ENCODE assay signal across 18 mouse cellular contexts in the genomic region with DNA sequence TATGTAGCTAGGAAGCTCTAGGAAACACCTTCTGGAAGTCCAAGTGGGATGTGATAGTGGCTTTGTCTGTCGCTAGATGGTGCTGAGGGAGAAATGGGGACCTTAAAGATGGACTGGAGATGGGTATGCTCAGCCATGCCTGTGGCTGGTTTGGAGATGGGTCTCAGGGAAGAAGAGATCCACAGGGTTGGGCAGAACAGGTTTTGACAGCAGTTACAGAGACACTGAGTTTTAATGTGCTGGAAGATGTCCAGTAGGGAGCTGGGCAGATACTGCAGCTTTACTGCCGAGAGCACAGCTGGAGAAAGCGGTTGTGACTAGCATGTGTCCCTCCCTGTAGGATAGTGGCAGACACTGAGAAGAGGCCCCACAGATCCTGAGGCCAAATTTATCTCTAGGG. TPM values are rescaled to one million over a fixed set of nuclear protein-coding genes. Genes with fewer than 3 reads are reported as not detected.
A peak's percentile ranks its signal among the peaks of the same experiment; 100 is the strongest.
DNase-seq lines count a peak whose midpoint lies in the region; ATAC-seq and TF ChIP-seq lines count a peak whose summit lies in the region.
"Had no signal": no experiment of that assay in that cellular context is flagged by ENCODE, and none has a peak within 500 bp of the region (broad histone marks: within the 10 kb centered on the region; RNA-seq: fewer than 3 reads in every experiment).

No protein-coding gene starts in this region.

- no peaks in the 10 kb centered on the region; the same call in 1 of the 2 replicates for H3K4me1 ChIP-seq in midbrain, embryonic 10.5 days
- H3K4me1 ChIP-seq in midbrain, embryonic 15.5 days = peaks cover 8% of the 10 kb centered on the region
- H3K4me1 ChIP-seq in stomach, postnatal 0 days (replicated peaks; ENCODE audit: control insufficient read depth, insufficient read depth) = no peaks in the 10 kb centered on the region
- H3K4me1 ChIP-seq: embryonic facial prominence, embryonic 12.5 days; limb, embryonic 12.5 days had no signal

- no peak overlapping the region for H3K9ac ChIP-seq in midbrain, embryonic 15.5 days
- no peak overlapping the region for H3K9ac ChIP-seq in stomach, postnatal 0 days (ENCODE audit: low read length)
- H3K9ac ChIP-seq: embryonic facial prominence, embryonic 12.5 days; heart, embryonic 15.5 days; hindbrain, embryonic 15.5 days; limb, embryonic 12.5 days had no signal

- no peaks in the 10 kb centered on the region for H3K36me3 ChIP-seq in midbrain, embryonic 10.5 days
- no peaks in the 10 kb centered on the region for H3K36me3 ChIP-seq in midbrain, embryonic 15.5 days (replicated peaks)
- no peaks in the 10 kb centered on the region for H3K36me3 ChIP-seq in stomach, postnatal 0 days (ENCODE audit: control insufficient read depth, insufficient read depth, low read length)
- H3K36me3 ChIP-seq: embryonic facial prominence, embryonic 12.5 days; G1E; heart, embryonic 15.5 days; hindbrain, embryonic 15.5 days; limb, embryonic 12.5 days had no signal

- no peaks in the 10 kb centered on the region for H3K27me3 ChIP-seq in midbrain, embryonic 10.5 days (ENCODE audit: low read depth, poor library complexity, severe bottlenecking)
- H3K27me3 ChIP-seq in midbrain, embryonic 15.5 days (replicated peaks) = no peaks in the 10 kb centered on the region
- H3K27me3 ChIP-seq in stomach, postnatal 0 days (ENCODE audit: control insufficient read depth, insufficient read depth, low read length) = no peaks in the 10 kb centered on the region
- H3K27me3 ChIP-seq: embryonic facial prominence, embryonic 12.5 days; heart, embryonic 15.5 days; hindbrain, embryonic 15.5 days; limb, embryonic 12.5 days had no signal

- WGBS in midbrain, embryonic 10.5 days = 65% methylated on average over 3 of the region's 3 CpGs
- 67% methylated on average over 3 of the region's 3 CpGs for WGBS in midbrain, embryonic 15.5 days
- 37% methylated on average over 3 of the region's 3 CpGs for WGBS in stomach, postnatal 0 days

- no peak overlapping the region for H3K27ac ChIP-seq in midbrain, embryonic 10.5 days (replicated peaks)
- no peak overlapping the region for H3K27ac ChIP-seq in midbrain, embryonic 15.5 days
- no peak overlapping the region for H3K27ac ChIP-seq in stomach, postnatal 0 days (replicated peaks)
- H3K27ac ChIP-seq: embryonic facial prominence, embryonic 12.5 days; gastrocnemius, adult 2 months; heart, embryonic 15.5 days; hindbrain, embryonic 15.5 days; limb, embryonic 12.5 days; macrophage had no signal

- peak; percentile 39 for ATAC-seq in frontal cortex, adult (ENCODE audit: low TSS enrichment)
- no peak for ATAC-seq in midbrain, embryonic 15.5 days (replicated peaks)
- ATAC-seq in stomach, postnatal 0 days (ENCODE audit: low FRiP score, low TSS enrichment) = no peak

- no peak for DNase-seq in frontal cortex, postnatal 10 days (ENCODE audit: low spot score in 2 of 2)
- peak; percentile 37 for DNase-seq in midbrain, embryonic 10.5 days (ENCODE audit: low spot score)
- DNase-seq in brain, adult 2 months (ENCODE audit: low read depth, low spot score) = peak; percentile 37
- DNase-seq in stomach, postnatal 0 days (ENCODE audit: low spot score) = no peak
- DNase-seq in cerebellum, adult 11 months = no peak
- DNase-seq: adrenal gland, postnatal 14 days; cerebellum, postnatal 10 days; gastrocnemius, adult 2 months; heart, adult 18-20 months; kidney, adult 9 months had no signal

- H3K4me2 ChIP-seq in midbrain, embryonic 15.5 days = no peak overlapping the region
- no peak overlapping the region for H3K4me2 ChIP-seq in stomach, postnatal 0 days (replicated peaks; ENCODE audit: low read depth)
- H3K4me2 ChIP-seq: embryonic facial prominence, embryonic 12.5 days; heart, embryonic 15.5 days; hindbrain, embryonic 15.5 days; limb, embryonic 12.5 days had no signal

- 0 out of 2 replicates have a peak, but pooled peaks have one; percentile 13 for TF ChIP-seq CTCF in stomach, postnatal 0 days (IDR thresholded peaks at IDR 0.05; ENCODE audit: low read depth)

- no peak overlapping the region for H3K4me3 ChIP-seq in midbrain, embryonic 10.5 days
- H3K4me3 ChIP-seq in midbrain, embryonic 15.5 days = no peak overlapping the region
- H3K4me3 ChIP-seq in stomach, postnatal 0 days (ENCODE audit: low read depth, low read length) = no peak overlapping the region
- H3K4me3 ChIP-seq: embryonic facial prominence, embryonic 12.5 days; gastrocnemius, adult 2 months; heart, embryonic 15.5 days; hindbrain, embryonic 15.5 days; limb, embryonic 12.5 days had no signal

- no peaks in the 10 kb centered on the region for H3K9me3 ChIP-seq in midbrain, embryonic 10.5 days (replicated peaks)
- no peaks in the 10 kb centered on the region for H3K9me3 ChIP-seq in midbrain, embryonic 15.5 days
- no peaks in the 10 kb centered on the region for H3K9me3 ChIP-seq in stomach, postnatal 0 days (ENCODE audit: control insufficient read depth, low read length)
- H3K9me3 ChIP-seq: embryonic facial prominence, embryonic 12.5 days; heart, embryonic 15.5 days; hindbrain, embryonic 15.5 days; limb, embryonic 12.5 days had no signal

- no peak for TF ChIP-seq EP300 in stomach, postnatal 0 days (optimal IDR thresholded peaks at IDR 0.05)

RNA-seq across cellular contexts. Expression of a gene that starts 21.3 kb away (rescaled TPM):
- polyA plus RNA-seq in midbrain, embryonic 10.5 days (2016; fragmentation: Nextera tagmentation; extraction: Ambion mirVana) = 0.10 TPM in 1 of 2 replicates, not detected in the other
- 8.8 and 9.1 TPM in 2 replicates for polyA plus RNA-seq in midbrain, embryonic 15.5 days (2015; fragmentation: Nextera tagmentation; extraction: Ambion mirVana)
- 0.12 and 0.17 TPM in 2 replicates for polyA plus RNA-seq in stomach, postnatal 0 days (2015; fragmentation: Nextera tagmentation; extraction: Ambion mirVana)
- polyA plus RNA-seq: G1E; limb, embryonic 12.5 days; macrophage had no signal

RNA-seq across cellular contexts. Expression of a gene that starts 37.2 kb away (rescaled TPM):
- 1.4 and 1.6 TPM in 2 replicates for polyA plus RNA-seq in midbrain, embryonic 10.5 days (2016; fragmentation: Nextera tagmentation; extraction: Ambion mirVana)
- polyA plus RNA-seq in midbrain, embryonic 15.5 days (2015; fragmentation: Nextera tagmentation; extraction: Ambion mirVana) = 16.6 and 19.2 TPM in 2 replicates
- polyA plus RNA-seq in stomach, postnatal 0 days (2015; fragmentation: Nextera tagmentation; extraction: Ambion mirVana) = 1.7 and 2.1 TPM in 2 replicates
- polyA plus RNA-seq: G1E had no signal

Comparison
In these comparisons a context has a peak if more than half of its experiments do, and no peak if none do; other contexts are left out.
1. DNase-seq: peak in midbrain, embryonic 10.5 days (single experiment) and brain, adult 2 months (single experiment); none in frontal cortex, postnatal 10 days (0 of 2), stomach, postnatal 0 days (single experiment) and cerebellum, adult 11 months (single experiment).